Comparison of ENCODE assay signal across 15 mouse cellular contexts in the genomic region with DNA sequence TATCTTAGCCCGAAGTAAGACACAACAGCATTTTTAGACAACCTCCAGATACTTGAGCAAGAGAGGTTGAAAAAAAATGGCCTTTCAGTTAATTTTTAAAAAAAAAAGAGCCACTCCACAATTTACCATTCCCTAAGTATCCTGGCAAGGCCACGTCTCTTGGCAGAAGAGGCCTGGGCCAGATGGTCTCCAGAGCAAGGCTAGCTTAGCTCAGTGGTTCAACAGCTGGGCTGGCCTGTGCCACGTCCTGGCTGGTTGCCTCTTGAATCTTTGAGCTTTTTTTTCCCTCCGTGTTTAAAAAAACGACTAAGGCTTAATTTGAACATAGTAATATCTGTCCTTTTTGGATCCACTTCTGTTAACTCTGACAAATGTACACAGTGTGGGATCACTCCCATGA.
A peak's percentile ranks its signal among the peaks of the same experiment; 100 is the strongest.
DNase-seq lines count a peak whose midpoint lies in the region; ATAC-seq and TF ChIP-seq lines count a peak whose summit lies in the region.
"Had no signal": no experiment of that assay in that cellular context is flagged by ENCODE, and none has a peak within 500 bp of the region (broad histone marks: within the 10 kb centered on the region; RNA-seq: fewer than 3 reads in every experiment).

No protein-coding gene starts in this region.

- WGBS in embryonic facial prominence, embryonic 14.5 days: 68% methylated on average over 5 of the region's 5 CpGs
- 89% methylated on average over 5 of the region's 5 CpGs for WGBS in embryonic facial prominence, embryonic 10.5 days
- 88% methylated on average over 5 of the region's 5 CpGs for WGBS in midbrain, embryonic 11.5 days
- WGBS in midbrain, embryonic 13.5 days: 87% methylated on average over 5 of the region's 5 CpGs
- WGBS in hindbrain, embryonic 11.5 days: 87% methylated on average over 5 of the region's 5 CpGs
- 80% methylated on average over 5 of the region's 5 CpGs for WGBS in kidney, adult 2 months

- ATAC-seq in embryonic facial prominence, embryonic 14.5 days (ENCODE audit: low read depth): no peak
- ATAC-seq in midbrain, embryonic 11.5 days (ENCODE audit: low FRiP score): no peak
- no peak for ATAC-seq in midbrain, embryonic 13.5 days
- ATAC-seq in hindbrain, embryonic 11.5 days (ENCODE audit: low FRiP score): no peak
- ATAC-seq: forebrain, embryonic 13.5 days had no signal

- no peaks in the 10 kb centered on the region for H3K9me3 ChIP-seq in embryonic facial prominence, embryonic 14.5 days (ENCODE audit: control insufficient read depth, low read length)
- H3K9me3 ChIP-seq in embryonic facial prominence, embryonic 10.5 days: no peaks in the 10 kb centered on the region
- H3K9me3 ChIP-seq in midbrain, embryonic 11.5 days (ENCODE audit: control insufficient read depth, low read length): no peaks in the 10 kb centered on the region
- no peaks in the 10 kb centered on the region for H3K9me3 ChIP-seq in midbrain, embryonic 13.5 days
- no peaks in the 10 kb centered on the region for H3K9me3 ChIP-seq in hindbrain, embryonic 11.5 days (ENCODE audit: control insufficient read depth, low read length)
- H3K9me3 ChIP-seq: forebrain, embryonic 13.5 days; hindbrain, embryonic 13.5 days; liver, embryonic 13.5 days had no signal

- DNase-seq in embryonic facial prominence, embryonic 14.5 days (ENCODE audit: low spot score): peak; percentile 42
- no peak for DNase-seq in embryonic facial prominence, embryonic 10.5 days (ENCODE audit: low spot score)
- DNase-seq in midbrain, embryonic 11.5 days (ENCODE audit: low spot score, missing footprints): peak; percentile 8
- peak; percentile 79 for DNase-seq in gastrocnemius, postnatal 14 days
- peak; percentile 48 for DNase-seq in lung, postnatal 14 days
- DNase-seq in hindbrain, embryonic 11.5 days (ENCODE audit: low spot score): no peak
- DNase-seq in kidney, adult 2 months: no peak
- DNase-seq: cerebellum, adult 11-12 months; kidney, postnatal 4 days; liver, embryonic 13.5 days; right cerebral cortex, postnatal 14 days; thymus, adult 2 months had no signal

- H3K4me3 ChIP-seq in embryonic facial prominence, embryonic 14.5 days (ENCODE audit: low read depth, low read length): no peak overlapping the region
- no peak overlapping the region for H3K4me3 ChIP-seq in embryonic facial prominence, embryonic 10.5 days
- H3K4me3 ChIP-seq in midbrain, embryonic 11.5 days (ENCODE audit: low read depth, low read length): no peak overlapping the region
- H3K4me3 ChIP-seq in midbrain, embryonic 13.5 days (replicated peaks): no peak overlapping the region
- H3K4me3 ChIP-seq in hindbrain, embryonic 11.5 days (ENCODE audit: low read depth, low read length): no peak overlapping the region
- no peak overlapping the region for H3K4me3 ChIP-seq in kidney, adult 2 months (ENCODE audit: insufficient read depth, low read depth, low read length)
- H3K4me3 ChIP-seq: forebrain, embryonic 13.5 days; hindbrain, embryonic 13.5 days; liver, embryonic 13.5 days had no signal

- TF ChIP-seq POLR2A in kidney, adult 2 months (IDR thresholded peaks at IDR 0.05; ENCODE audit: low read depth, low read length): no peak

- no peak overlapping the region for H3K27ac ChIP-seq in embryonic facial prominence, embryonic 14.5 days (replicated peaks; ENCODE audit: low read depth, low read length)
- no peak overlapping the region for H3K27ac ChIP-seq in embryonic facial prominence, embryonic 10.5 days (replicated peaks)
- H3K27ac ChIP-seq in midbrain, embryonic 11.5 days (ENCODE audit: low read depth, low read length): no peak overlapping the region
- H3K27ac ChIP-seq in midbrain, embryonic 13.5 days: no peak overlapping the region
- no peak overlapping the region for H3K27ac ChIP-seq in hindbrain, embryonic 11.5 days (ENCODE audit: low read depth, low read length)
- H3K27ac ChIP-seq in kidney, adult 2 months (ENCODE audit: insufficient read depth, low read depth, low read length): no peak overlapping the region
- H3K27ac ChIP-seq: forebrain, embryonic 13.5 days; hindbrain, embryonic 13.5 days; liver, embryonic 13.5 days had no signal

- H3K4me2 ChIP-seq in embryonic facial prominence, embryonic 14.5 days (ENCODE audit: low read depth, low read length): no peak overlapping the region
- no peak overlapping the region for H3K4me2 ChIP-seq in midbrain, embryonic 11.5 days
- H3K4me2 ChIP-seq in midbrain, embryonic 13.5 days (replicated peaks): no peak overlapping the region
- no peak overlapping the region for H3K4me2 ChIP-seq in hindbrain, embryonic 11.5 days (replicated peaks; ENCODE audit: low read depth, low read length)
- H3K4me2 ChIP-seq: forebrain, embryonic 13.5 days; hindbrain, embryonic 13.5 days; liver, embryonic 13.5 days had no signal

- intact Hi-C loops in gastrocnemius, postnatal 14 days (cut with DNase I; ENCODE audit: low total_unique reads): no loop called here

- no peak overlapping the region for H3K9ac ChIP-seq in embryonic facial prominence, embryonic 14.5 days (ENCODE audit: low read depth, low read length)
- no peak overlapping the region for H3K9ac ChIP-seq in midbrain, embryonic 11.5 days (ENCODE audit: low read length)
- no peak overlapping the region for H3K9ac ChIP-seq in midbrain, embryonic 13.5 days (replicated peaks)
- H3K9ac ChIP-seq in hindbrain, embryonic 11.5 days (ENCODE audit: low read depth, low read length): no peak overlapping the region
- H3K9ac ChIP-seq: forebrain, embryonic 13.5 days; hindbrain, embryonic 13.5 days; liver, embryonic 13.5 days had no signal

- no peak for TF ChIP-seq CTCF in kidney, adult 2 months (conservative IDR thresholded peaks at IDR 0.05; ENCODE audit: insufficient read depth, insufficient read length, low read depth, low read length)

- H3K4me1 ChIP-seq in embryonic facial prominence, embryonic 14.5 days (ENCODE audit: control insufficient read depth, insufficient read depth, low read length): peaks cover 8% of the 10 kb centered on the region; the same call in 1 of the 2 replicates
- H3K4me1 ChIP-seq in embryonic facial prominence, embryonic 10.5 days: peaks cover 12% of the 10 kb centered on the region
- H3K4me1 ChIP-seq in midbrain, embryonic 11.5 days (ENCODE audit: control insufficient read depth, insufficient read depth, low read length): no peaks in the 10 kb centered on the region; the same call in 1 of the 2 replicates
- H3K4me1 ChIP-seq in midbrain, embryonic 13.5 days (replicated peaks): peaks cover 16% of the 10 kb centered on the region
- H3K4me1 ChIP-seq in hindbrain, embryonic 11.5 days (replicated peaks; ENCODE audit: control insufficient read depth, insufficient read depth, low read length): no peaks in the 10 kb centered on the region
- no peaks in the 10 kb centered on the region for H3K4me1 ChIP-seq in kidney, adult 2 months (ENCODE audit: control insufficient read depth, insufficient read depth, low read length)

- no peaks in the 10 kb centered on the region for H3K27me3 ChIP-seq in embryonic facial prominence, embryonic 14.5 days (replicated peaks; ENCODE audit: control insufficient read depth, insufficient read depth, low read length)
- H3K27me3 ChIP-seq in embryonic facial prominence, embryonic 10.5 days (replicated peaks; ENCODE audit: low read depth, poor library complexity, severe bottlenecking): no peaks in the 10 kb centered on the region
- H3K27me3 ChIP-seq in midbrain, embryonic 11.5 days (ENCODE audit: control insufficient read depth, insufficient read depth, low read length): no peaks in the 10 kb centered on the region
- no peaks in the 10 kb centered on the region for H3K27me3 ChIP-seq in midbrain, embryonic 13.5 days
- no peaks in the 10 kb centered on the region for H3K27me3 ChIP-seq in hindbrain, embryonic 11.5 days (ENCODE audit: control insufficient read depth, insufficient read depth, low read length)
- no peaks in the 10 kb centered on the region for H3K27me3 ChIP-seq in kidney, adult 2 months (replicated peaks; ENCODE audit: control insufficient read depth, insufficient read depth, low read length)
- H3K27me3 ChIP-seq: hindbrain, embryonic 13.5 days; liver, embryonic 13.5 days had no signal

- no peaks in the 10 kb centered on the region for H3K36me3 ChIP-seq in embryonic facial prominence, embryonic 14.5 days (ENCODE audit: control insufficient read depth, insufficient read depth, low read length)
- no peaks in the 10 kb centered on the region for H3K36me3 ChIP-seq in embryonic facial prominence, embryonic 10.5 days (replicated peaks)
- no peaks in the 10 kb centered on the region for H3K36me3 ChIP-seq in midbrain, embryonic 11.5 days (ENCODE audit: control insufficient read depth, insufficient read depth, low read length)
- no peaks in the 10 kb centered on the region for H3K36me3 ChIP-seq in midbrain, embryonic 13.5 days
- H3K36me3 ChIP-seq in hindbrain, embryonic 11.5 days (ENCODE audit: control insufficient read depth, insufficient read depth, low read length): no peaks in the 10 kb centered on the region
- H3K36me3 ChIP-seq in kidney, adult 2 months (ENCODE audit: control insufficient read depth, insufficient read depth, low read length): no peaks in the 10 kb centered on the region
- H3K36me3 ChIP-seq: hindbrain, embryonic 13.5 days had no signal

Comparison
In these comparisons a context has a peak if more than half of its experiments do, and no peak if none do; other contexts are left out.
1. DNase-seq: peak in embryonic facial prominence, embryonic 14.5 days (single experiment), midbrain, embryonic 11.5 days (single experiment), gastrocnemius, postnatal 14 days (single experiment) and lung, postnatal 14 days (single experiment); none in embryonic facial prominence, embryonic 10.5 days (single experiment), hindbrain, embryonic 11.5 days (single experiment) and kidney, adult 2 months (single experiment).